Mouse (Mus musculus) left cerebral cortex, adult 2 months (tissue): Measurements from ENCODE around the gene Csnk2b. TPM values are rescaled to one million over a fixed set of nuclear protein-coding genes. Genes with fewer than 3 reads are reported as not detected.

Source experiments
- DNase-seq, 2 experiments: peaks; one replicate each; pipeline ENCODE4 v3.0.0; 2021 to 2022; ENCODE audit warnings: low spot score in 2 of 2, mixed read lengths in 1 of 2; ENCODE audit errors: extremely low spot score in 1 of 2
- H3K27ac ChIP-seq: fragments of 200-600 bp; 2 replicates; pipeline ENCODE4 v1.8.1; 2022
- H3K4me3 ChIP-seq: fragments of 200-600 bp; 2 replicates; pipeline ENCODE4 v1.8.1; 2022
- CTCF ChIP-seq: fragments of 200-600 bp; IDR thresholded peaks from 2 replicates; pipeline ENCODE4 v1.8.1; 2022; ENCODE audit warnings: antibody characterized with exemption, mild to moderate bottlenecking, moderate library complexity
- intact Hi-C: fragments of 180-260 bp; cut with DNase I; formaldehyde crosslinking; loops from one replicate; pipeline ENCODE4 v1.15.1; 2025
- long read RNA-seq, 2 experiments: library from polyadenylated mRNA; stranded (forward); transcript quantifications; one replicate each; pipeline ENCODE4 v2.0.0; 2021; ENCODE audit warnings: borderline mapping rate in 2 of 2
- total RNA-seq, 2 experiments: library from RNA; stranded (reverse); gene quantifications; 2 replicates each; pipeline ENCODE4 v1.2.3; 2021

Csnk2b gene
- 100 to 1,000 TPM; 177 to 187 TPM for total RNA-seq
- long read RNA-seq, experiment 1, transcript Csnk2b-201 (7 exons, 961 nt), result major isoform, 21 of 35 reads
- long read RNA-seq, experiment 1, partial matches to known transcripts, result 6 of 35 reads
- long read RNA-seq, experiment 1, other reads (novel, unspliced or antisense), result 7 of 35 reads
- long read RNA-seq, experiment 2, transcript Csnk2b-201 (7 exons, 961 nt), result major isoform, 19 of 26 reads
- long read RNA-seq, experiment 2, partial matches to known transcripts, result 3 of 26 reads
- long read RNA-seq, experiment 2, other reads (novel, unspliced or antisense), result 3 of 26 reads

DNA sequence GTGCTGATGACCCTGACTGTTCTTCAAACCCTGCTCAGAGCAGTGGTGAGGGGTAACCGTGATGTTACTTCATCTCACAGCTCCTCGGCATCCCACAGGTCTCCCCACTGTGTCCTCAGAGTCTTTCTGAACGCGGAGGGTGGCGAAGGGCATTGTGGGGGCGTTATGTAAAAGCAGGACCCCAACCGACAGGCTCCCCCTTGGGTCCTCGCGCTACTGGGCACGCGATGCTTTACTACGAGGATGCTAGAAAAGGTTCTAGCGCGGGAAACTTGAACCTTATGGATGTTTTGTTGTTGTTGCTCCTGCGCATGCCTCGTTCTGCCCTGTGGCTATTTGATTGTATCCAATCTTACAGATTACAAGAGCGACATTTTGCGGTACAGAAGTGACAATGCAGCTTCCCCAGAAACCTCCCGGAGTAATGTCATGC lies at the start of gene Csnk2b:
TSS of gene Csnk2b (minus strand) at position 183 of the 433 bp plus-strand sequence.
- intact Hi-C loops, result loop anchor here (1.0 to 5.0 kb wide), 3 partner anchors 13 to 120 kb away; partner anchors contain the start of genes Bag6, Nfkbil1 and Vars
- H3K4me3 ChIP-seq, result peak within 1 kb of the TSS; percentile 97
- H3K27ac ChIP-seq, result peak within 1 kb of the TSS; percentile 92
- peak; percentile 59 to 62 for DNase-seq
- peak; percentile 48 for TF ChIP-seq CTCF

- Histone ChIP-seq H3K27ac (peak overlapping the region; percentile 75), H3K4me3 (no peak overlapping the region)
- intact Hi-C loops, result loop anchor here (1.0 kb wide), 1 partner anchor 64 kb away; no protein-coding TSS in a partner anchor
- DNase-seq, result no peak
- peak; percentile 78 for TF ChIP-seq CTCF
Measured at GRCm38 (mm10) chr17:35168541-35169207, 46.8 kb upstream of the Csnk2b start.

DNA sequence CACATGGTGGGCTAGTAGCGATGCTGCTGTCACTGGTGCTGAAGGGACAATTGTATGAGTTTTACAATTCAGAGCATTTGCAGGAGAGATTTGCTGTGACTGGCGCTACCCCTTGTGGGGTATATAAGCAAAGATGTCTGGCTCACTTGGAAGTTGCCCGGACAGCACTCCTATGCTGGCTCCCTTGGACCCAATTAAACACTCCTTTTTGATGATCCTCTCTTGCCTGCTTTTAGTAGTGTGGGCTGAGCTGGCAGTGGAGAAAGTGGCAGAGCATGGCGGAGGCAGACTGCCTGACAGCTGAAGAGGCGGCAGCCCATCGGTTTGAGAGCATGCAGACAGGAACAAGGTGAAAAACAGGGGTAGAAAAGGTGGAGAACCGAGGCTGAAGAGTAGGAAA lies 45.9 kb upstream of the Csnk2b start:
- no peak for TF ChIP-seq CTCF
- intact Hi-C loops, result no loop called here
- DNase-seq, result no peak
- peak overlapping the region; percentile 75 for H3K27ac ChIP-seq
- H3K4me3 ChIP-seq, result no peak overlapping the region

- DNase-seq, result peak in 1 of 2 experiments; percentile 59
- TF ChIP-seq CTCF, result peak; percentile 64
- intact Hi-C loops, result loop anchor here (1.0 kb wide), 1 partner anchor 70 kb away; no protein-coding TSS in a partner anchor
- Histone ChIP-seq H3K27ac (peak overlapping the region; percentile 96; the same call in 1 of the 2 replicates), H3K4me3 (no peak overlapping the region)
Measured at GRCm38 (mm10) chr17:35166352-35167035, 44.6 kb upstream of the Csnk2b start.

- TF ChIP-seq CTCF, result no peak
- H3K27ac ChIP-seq, result peak overlapping the region; percentile 96
- H3K4me3 ChIP-seq, result peak overlapping the region; percentile 87
- intact Hi-C loops, result loop anchor here (1.0 kb wide), 1 partner anchor 71 kb away; no protein-coding TSS in a partner anchor
- DNase-seq, result no peak
Measured at GRCm38 (mm10) chr17:35165451-35166155, 43.8 kb upstream of the Csnk2b start.

DNA sequence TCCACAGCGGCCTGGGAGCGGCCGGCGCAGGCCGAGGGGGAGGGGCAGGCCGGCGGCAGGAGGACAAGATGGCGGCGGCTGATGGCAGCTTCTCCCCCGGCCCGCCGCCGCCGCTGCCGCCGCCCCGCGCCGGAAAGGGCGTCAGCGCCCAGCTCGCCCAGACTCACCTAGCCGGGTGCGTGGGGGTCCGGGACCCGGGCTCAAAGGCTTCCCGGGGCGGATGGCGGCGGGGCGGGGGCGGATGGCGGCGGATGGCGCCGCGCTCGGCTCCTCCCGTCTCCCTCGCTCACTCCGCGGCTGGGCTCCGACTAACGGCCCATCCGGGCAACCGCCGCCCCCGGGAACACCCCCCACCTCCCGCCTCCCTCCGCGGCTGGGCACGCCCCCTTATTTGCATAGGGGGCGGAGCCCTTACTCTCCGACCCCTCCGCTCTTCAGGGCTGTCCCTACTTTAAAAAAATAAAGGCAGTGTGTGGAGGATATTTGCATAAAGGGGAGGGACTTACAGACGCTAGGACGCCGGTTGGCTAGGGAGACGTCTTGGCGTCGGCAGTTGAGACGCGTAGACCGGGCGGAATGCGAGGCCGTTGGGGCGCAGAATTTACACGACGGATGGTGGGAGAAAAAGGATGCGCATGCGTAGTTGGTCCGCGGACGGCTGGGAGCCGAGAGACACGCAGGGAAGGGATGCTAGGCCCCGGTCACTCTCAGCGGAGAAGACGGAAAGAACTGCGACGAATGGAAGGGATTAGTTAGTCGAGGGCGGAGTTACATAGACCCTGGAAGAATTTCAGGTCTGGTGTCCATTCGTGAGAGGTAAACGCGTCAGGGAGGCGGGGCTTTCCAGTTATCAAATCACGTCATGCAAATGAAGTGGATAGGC lies 43.0 kb upstream of the Csnk2b start, which contains the start of gene Prrc2a:
TSS of gene Prrc2a (minus strand) at position 330 of the 883 bp plus-strand sequence.
- H3K27ac ChIP-seq, result peak within 1 kb of the TSS; percentile 96
- intact Hi-C loops, result loop anchor here (1.0 kb wide), 1 partner anchor 30 kb away; the partner anchor contains the start of gene Bag6
- H3K4me3 ChIP-seq, result peak within 1 kb of the TSS; percentile 87
- DNase-seq, result peak; percentile 98
- no peak for TF ChIP-seq CTCF

GRCm38 (mm10) chr17:35164218-35164567 lies 42.3 kb upstream of the Csnk2b start:
- H3K4me3 ChIP-seq, result peak overlapping the region; percentile 87
- peak overlapping the region; percentile 96 for H3K27ac ChIP-seq
- intact Hi-C loops, result loop anchor here (1.0 kb wide), 1 partner anchor 29 kb away; the partner anchor contains the start of gene Bag6
- DNase-seq, result no peak
- TF ChIP-seq CTCF, result no peak

DNA sequence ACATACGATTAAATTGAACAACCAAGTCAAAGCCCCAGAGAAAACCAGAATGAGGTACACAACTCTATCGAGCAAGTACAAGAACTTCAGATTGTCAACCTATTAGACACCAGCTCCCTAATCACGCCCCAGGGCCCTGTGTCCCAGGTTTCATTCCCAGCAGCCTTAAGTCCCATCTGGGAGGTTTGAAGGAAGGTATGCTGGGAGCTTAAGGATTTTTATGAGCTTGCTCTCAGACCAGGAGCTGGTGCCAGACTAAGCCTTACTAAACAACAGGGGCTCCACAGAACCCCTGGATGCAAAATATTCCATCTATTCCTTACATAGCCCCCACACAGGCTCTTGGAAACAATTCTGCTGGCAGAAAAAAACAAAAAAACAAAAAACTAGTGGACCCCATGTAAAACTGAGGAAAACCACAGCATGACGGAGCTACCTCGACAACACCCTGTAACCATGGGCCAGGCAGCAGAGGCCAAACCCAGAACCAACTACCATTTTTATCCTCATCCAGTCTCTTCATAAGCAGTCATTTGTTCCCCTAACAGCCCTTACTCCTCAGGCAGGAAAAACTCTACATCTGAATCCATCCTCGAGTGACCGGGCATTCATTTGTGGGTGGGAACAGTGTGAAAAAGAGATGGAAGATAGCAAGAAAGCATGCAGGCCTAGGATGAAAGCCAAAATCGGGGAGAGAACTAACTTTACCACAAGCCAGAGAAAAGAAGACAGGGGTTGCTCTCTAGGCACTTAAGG lies 41.7 kb upstream of the Csnk2b start:
- H3K27ac ChIP-seq, result peak overlapping the region; percentile 96
- TF ChIP-seq CTCF, result no peak
- peak overlapping the region; percentile 87 for H3K4me3 ChIP-seq
- intact Hi-C loops, result loop anchor here (1.0 kb wide), 1 partner anchor 28 kb away; the partner anchor contains the start of gene Bag6
- no peak for DNase-seq

GRCm38 (mm10) chr17:35162730-35163129 lies 40.9 kb upstream of the Csnk2b start:
- no peak for DNase-seq
- intact Hi-C loops, result no loop called here
- H3K4me3 ChIP-seq, result peak overlapping the region; percentile 87
- H3K27ac ChIP-seq, result no peak overlapping the region
- TF ChIP-seq CTCF, result no peak

GRCm38 (mm10) chr17:35162121-35162520 lies 40.3 kb upstream of the Csnk2b start:
- intact Hi-C loops, result no loop called here
- TF ChIP-seq CTCF, result no peak
- peak overlapping the region; percentile 87; the same call in 1 of the 2 replicates for H3K4me3 ChIP-seq
- no peak for DNase-seq
- H3K27ac ChIP-seq, result no peak overlapping the region
